Mouse (Mus musculus) forebrain, embryonic 10.5 days (tissue): Measurements from ENCODE around the gene Sparcl1. TPM values are rescaled to one million over a fixed set of nuclear protein-coding genes. Genes with fewer than 3 reads are reported as not detected.
A peak's percentile ranks its signal among the peaks of the same experiment; 100 is the strongest.

ENCODE experiments used
- DNase-seq: peaks from one replicate; pipeline ENCODE4 v3.0.0-alpha.2; 2017; ENCODE audit warnings: low spot score; ENCODE audit errors: extremely low spot score
- H3K27ac ChIP-seq: fragments of 300-500 bp; sonication (generic); 2 replicates; pipeline ENCODE4 v1.5.1; 2016; ENCODE audit warnings: mild to moderate bottlenecking
- H3K27me3 ChIP-seq: fragments of 300-500 bp; sonication (generic); 2 replicates; pipeline ENCODE4 v1.6.1; 2016; ENCODE audit warnings: mild to moderate bottlenecking; ENCODE audit not compliant: poor library complexity, severe bottlenecking
- H3K36me3 ChIP-seq: fragments of 300-500 bp; sonication (generic); replicated peaks from 2 replicates; pipeline ENCODE4 v1.6.1; 2016; ENCODE audit warnings: mild to moderate bottlenecking, moderate library complexity
- H3K4me1 ChIP-seq: fragments of 300-500 bp; sonication (generic); 2 replicates; pipeline ENCODE4 v1.6.1; 2016
- H3K4me3 ChIP-seq: fragments of 300-500 bp; sonication (generic); 2 replicates; pipeline ENCODE4 v1.5.1; 2016; ENCODE audit warnings: mild to moderate bottlenecking, moderate library complexity
- H3K9me3 ChIP-seq: fragments of 300-500 bp; sonication (generic); 2 replicates; pipeline ENCODE4 v1.6.1; 2016; ENCODE audit warnings: mild to moderate bottlenecking, moderate library complexity
- WGBS: fragments of 180-500 bp; shearing (Covaris S2); methylation state at CpG from one replicate; pipeline ENCODE4 v1.1.7; 2016; 5-methylcytosine and 5-hydroxymethylcytosine counted together
- polyA plus RNA-seq: library from polyadenylated mRNA; unstranded; fragments of >200 nt; fragmentation: Nextera tagmentation; extraction: Ambion mirVana; gene quantifications from 2 replicates; pipeline ENCODE4 v1.2.1, GENCODE M21; 2016

Gene Sparcl1
- polyA plus RNA-seq, 1 experiment from 2014 or later = 13.4 TPM

DNA sequence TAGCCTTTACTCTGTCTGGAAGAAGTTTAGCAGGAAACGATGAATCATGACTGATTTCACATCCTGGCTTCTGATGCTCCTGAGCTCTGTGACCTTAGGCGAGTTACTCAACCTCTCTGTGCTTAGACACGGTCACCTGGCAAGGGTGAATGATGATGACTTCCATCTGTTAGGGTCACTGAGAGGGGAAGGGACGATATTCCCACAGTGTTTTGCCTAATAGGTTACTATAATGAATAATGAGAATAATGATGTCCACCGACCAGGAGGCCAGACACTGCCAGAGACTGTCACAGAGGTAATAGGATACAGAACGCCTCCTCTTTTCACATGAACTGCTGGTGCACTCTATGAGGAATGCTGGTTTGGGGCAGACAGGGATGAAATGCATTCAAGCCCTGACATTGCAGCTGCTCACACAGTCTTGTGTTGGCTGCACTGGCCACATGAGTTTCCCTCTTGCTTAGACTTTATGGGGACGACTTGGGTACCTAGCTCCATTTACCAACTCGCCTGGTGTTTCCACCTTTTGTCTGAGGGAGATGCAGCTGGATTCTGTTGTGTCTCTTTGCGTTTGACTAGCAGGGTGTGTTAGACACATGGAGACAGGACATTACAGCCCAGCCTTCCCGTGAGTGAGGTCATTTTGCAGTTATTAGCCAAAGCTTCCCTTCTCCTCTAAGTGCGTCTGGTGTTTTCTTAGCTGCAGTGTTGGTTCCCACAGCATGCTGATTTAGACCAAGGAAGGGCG lies 14.9 kb upstream of the Sparcl1 start:
- Histone ChIP-seq H3K4me3 (no peak overlapping the region), H3K9me3 (no peaks in the 10 kb centered on the region), H3K27me3 (no peaks in the 10 kb centered on the region), H3K4me1 (peaks cover 7% of the 10 kb centered on the region), H3K36me3 (no peaks in the 10 kb centered on the region), H3K27ac (peak overlapping the region; percentile 48)
- WGBS = 68% methylated on average over 12 of the region's 12 CpGs
- DNase-seq = no peak

- Histone ChIP-seq H3K9me3 (no peaks in the 10 kb centered on the region), H3K36me3 (no peaks in the 10 kb centered on the region), H3K4me1 (peaks cover 7% of the 10 kb centered on the region), H3K27ac (no peak overlapping the region), H3K27me3 (no peaks in the 10 kb centered on the region), H3K4me3 (no peak overlapping the region)
- 86% methylated on average over 1 of the region's 1 CpGs for WGBS
- no peak for DNase-seq
Measured at GRCm38 (mm10) chr5:104127351-104127750, 13.8 kb upstream of the Sparcl1 start.

DNA sequence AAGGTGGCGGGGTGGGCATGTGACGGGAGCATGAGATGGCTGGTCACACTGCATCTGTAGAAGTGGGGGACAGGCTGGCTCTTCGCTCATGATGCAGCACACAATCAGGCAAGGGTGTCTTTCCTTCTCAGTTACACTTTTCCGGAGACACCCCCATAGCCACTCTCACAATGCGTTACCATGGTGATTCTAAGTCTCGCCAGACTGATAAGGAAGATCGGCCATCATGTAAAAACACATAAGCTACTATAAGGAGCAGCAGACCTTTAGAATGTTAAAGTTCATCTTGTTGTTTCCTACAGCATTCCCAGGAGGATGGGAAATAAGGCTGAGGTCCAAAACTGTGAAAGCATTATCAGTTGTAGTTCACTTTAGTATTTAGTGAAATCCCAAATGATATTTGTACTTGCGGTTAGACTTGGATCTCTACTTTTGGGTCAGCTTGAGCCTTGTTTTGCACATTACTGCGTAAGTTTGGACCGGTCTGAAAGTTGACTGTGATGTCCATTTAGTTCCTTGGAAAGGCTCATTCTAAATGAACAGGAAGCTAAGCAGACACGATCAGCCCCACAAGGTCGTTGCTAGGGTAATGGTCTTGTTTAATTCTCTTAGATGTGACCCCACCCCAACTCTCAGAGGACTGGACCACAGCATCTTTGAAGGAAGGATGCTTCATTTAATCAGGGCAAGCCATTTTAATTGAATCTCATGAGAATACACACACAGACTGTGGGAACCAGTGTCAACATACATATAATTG lies 13.2 kb upstream of the Sparcl1 start:
- no peak overlapping the region for H3K27ac ChIP-seq
- H3K4me1 ChIP-seq = peaks cover 7% of the 10 kb centered on the region
- H3K36me3 ChIP-seq = no peaks in the 10 kb centered on the region
- H3K27me3 ChIP-seq = no peaks in the 10 kb centered on the region
- H3K9me3 ChIP-seq = no peaks in the 10 kb centered on the region
- DNase-seq = no peak
- H3K4me3 ChIP-seq = no peak overlapping the region
- 92% methylated on average over 12 of the region's 12 CpGs for WGBS

DNA sequence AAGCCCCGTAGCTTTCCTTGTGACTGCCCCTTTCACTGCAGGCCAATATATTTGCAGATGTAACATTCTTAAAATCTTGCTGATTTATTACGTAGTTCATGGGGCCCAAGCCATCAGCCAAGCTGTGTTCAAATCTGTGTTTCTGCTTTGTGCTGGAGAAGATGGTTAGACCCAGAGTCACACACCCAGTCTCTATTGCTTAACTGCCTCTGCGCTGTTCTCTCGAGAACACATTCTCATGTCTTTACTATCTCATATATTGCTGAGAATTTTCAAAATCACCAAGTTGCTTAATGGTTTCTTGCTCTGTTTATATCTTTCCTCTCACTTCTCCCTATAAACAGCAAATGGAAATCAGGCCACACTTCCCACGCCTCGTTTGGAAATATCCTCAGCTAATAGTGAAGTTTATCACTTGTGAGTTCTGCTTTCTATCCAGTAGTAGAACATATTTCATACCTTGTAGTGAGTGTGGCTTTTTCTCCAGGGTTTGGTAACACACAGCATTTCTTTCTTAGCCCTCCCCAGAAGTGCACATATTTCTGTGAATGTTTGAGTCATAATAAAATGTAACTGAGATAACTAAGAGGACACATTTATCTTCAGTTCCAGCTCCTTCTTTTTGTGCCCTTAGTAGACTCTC lies 10.6 kb upstream of the Sparcl1 start:
- Histone ChIP-seq H3K27me3 (no peaks in the 10 kb centered on the region), H3K9me3 (no peaks in the 10 kb centered on the region), H3K4me3 (no peak overlapping the region), H3K4me1 (peaks cover 7% of the 10 kb centered on the region), H3K27ac (no peak overlapping the region), H3K36me3 (no peaks in the 10 kb centered on the region)
- WGBS = 92% methylated on average over 6 of the region's 6 CpGs
- DNase-seq = no peak

- H3K27ac ChIP-seq = no peak overlapping the region
- no peak for DNase-seq
- H3K27me3 ChIP-seq = no peaks in the 10 kb centered on the region
- H3K36me3 ChIP-seq = no peaks in the 10 kb centered on the region
- H3K4me3 ChIP-seq = no peak overlapping the region
- H3K9me3 ChIP-seq = no peaks in the 10 kb centered on the region
- peaks cover 38% of the 10 kb centered on the region for H3K4me1 ChIP-seq
- WGBS = 94% methylated on average over 4 of the region's 4 CpGs
Measured at GRCm38 (mm10) chr5:104115890-104116289, 2.4 kb upstream of the Sparcl1 start.

DNA sequence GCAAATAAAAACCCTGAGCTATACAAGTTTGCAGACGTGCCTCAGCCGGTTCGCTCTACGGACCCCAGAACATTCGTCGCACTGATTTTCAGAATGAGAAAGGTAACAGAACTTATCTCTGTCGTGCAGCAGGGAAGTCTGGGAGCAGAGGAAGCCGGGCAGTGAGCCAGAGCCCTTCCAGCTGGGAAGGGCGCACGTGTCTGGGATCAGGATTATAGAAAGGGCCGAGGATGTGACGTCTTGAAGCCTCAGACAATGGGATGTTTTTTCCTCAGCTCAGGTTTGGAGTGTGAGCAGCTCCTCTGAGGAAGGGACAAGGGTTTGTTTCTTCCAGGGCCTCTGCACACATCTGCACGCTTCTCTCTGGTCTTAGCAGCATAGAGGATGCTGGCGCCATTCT lies 1.6 kb upstream of the Sparcl1 start:
- Histone ChIP-seq H3K9me3 (no peaks in the 10 kb centered on the region), H3K27ac (0 out of 2 replicates have a peak overlapping the region, but pooled peaks have one; percentile 22), H3K4me3 (no peak overlapping the region), H3K4me1 (peaks cover 46% of the 10 kb centered on the region), H3K36me3 (no peaks in the 10 kb centered on the region), H3K27me3 (no peaks in the 10 kb centered on the region)
- 73% methylated on average over 14 of the region's 14 CpGs for WGBS
- no peak for DNase-seq

GRCm38 (mm10) chr5:104112511-104112910 lies 1.0 kb downstream of the Sparcl1 start:
- H3K9me3 ChIP-seq = no peaks in the 10 kb centered on the region
- no peak for DNase-seq
- H3K36me3 ChIP-seq = no peaks in the 10 kb centered on the region
- H3K4me1 ChIP-seq = peaks cover 69% of the 10 kb centered on the region
- H3K27me3 ChIP-seq = no peaks in the 10 kb centered on the region
- 33% methylated on average over 5 of the region's 5 CpGs for WGBS
- H3K27ac ChIP-seq = peak overlapping the region; percentile 84
- H3K4me3 ChIP-seq = no peak overlapping the region

DNA sequence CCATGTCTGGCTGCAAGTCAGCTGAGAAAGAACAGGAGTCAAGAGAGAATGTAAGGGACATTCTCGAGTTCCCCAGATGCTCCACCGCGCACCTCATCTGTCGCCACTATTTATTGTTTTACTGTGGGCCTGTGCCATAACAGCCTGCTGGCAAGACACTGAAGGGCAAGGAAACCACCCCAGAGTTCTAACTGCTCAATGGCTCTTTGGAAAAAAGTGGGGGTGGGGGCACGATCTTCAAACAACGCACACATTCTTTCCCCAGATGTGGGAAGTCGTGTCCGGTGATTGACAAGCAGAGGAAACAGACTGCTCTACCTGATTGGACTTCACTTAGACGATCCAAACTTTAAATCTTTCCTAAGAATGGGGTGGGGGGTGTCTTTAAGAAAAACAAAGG lies 1.5 kb downstream of the Sparcl1 start:
- DNase-seq = no peak
- Histone ChIP-seq H3K4me1 (peaks cover 69% of the 10 kb centered on the region), H3K36me3 (no peaks in the 10 kb centered on the region), H3K4me3 (no peak overlapping the region), H3K27ac (peak overlapping the region; percentile 84), H3K27me3 (no peaks in the 10 kb centered on the region), H3K9me3 (no peaks in the 10 kb centered on the region)
- WGBS = 25% methylated on average over 9 of the region's 9 CpGs

DNA sequence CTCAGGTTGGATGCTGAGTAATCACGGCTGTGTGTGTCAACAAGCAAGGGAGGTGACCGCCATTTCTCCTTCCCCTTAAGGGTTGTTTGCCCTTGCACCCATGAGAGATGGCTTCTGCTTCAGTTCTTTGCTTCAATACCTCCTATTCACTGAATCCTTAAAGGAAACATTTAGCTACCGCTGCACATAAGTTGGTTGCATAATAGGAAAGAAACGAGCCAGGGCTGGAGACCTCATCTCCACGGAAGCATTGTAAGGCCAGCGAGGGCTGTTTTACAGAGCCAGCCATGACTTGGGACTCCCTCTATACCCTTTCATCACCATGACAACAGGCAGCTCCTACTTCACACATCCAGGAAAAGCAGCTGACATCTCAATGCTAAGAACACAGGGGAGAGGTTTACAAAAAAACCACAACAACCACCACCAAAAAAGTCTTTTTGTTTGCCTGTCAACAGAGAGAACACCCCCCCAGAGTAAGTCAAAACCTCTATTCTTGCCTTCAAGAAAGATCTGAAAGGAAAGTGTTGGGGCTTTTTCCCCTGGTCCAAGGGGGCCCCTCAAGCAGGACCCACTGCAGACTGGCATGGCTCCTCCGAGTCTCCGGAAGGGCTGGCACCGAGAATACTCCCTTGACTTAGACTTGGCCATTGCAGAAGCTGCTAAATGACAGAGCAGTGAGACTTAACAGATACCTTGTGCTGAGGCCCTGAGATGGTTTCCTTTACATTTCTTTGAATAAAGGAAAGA lies 3.2 kb downstream of the Sparcl1 start:
- H3K4me3 ChIP-seq = peak overlapping the region; percentile 21; the same call in 1 of the 2 replicates
- WGBS = 21% methylated on average over 9 of the region's 9 CpGs
- H3K27ac ChIP-seq = peak overlapping the region; percentile 84
- H3K9me3 ChIP-seq = no peaks in the 10 kb centered on the region
- no peaks in the 10 kb centered on the region for H3K27me3 ChIP-seq
- no peaks in the 10 kb centered on the region for H3K36me3 ChIP-seq
- peaks cover 75% of the 10 kb centered on the region for H3K4me1 ChIP-seq
- DNase-seq = peak; percentile 74

DNA sequence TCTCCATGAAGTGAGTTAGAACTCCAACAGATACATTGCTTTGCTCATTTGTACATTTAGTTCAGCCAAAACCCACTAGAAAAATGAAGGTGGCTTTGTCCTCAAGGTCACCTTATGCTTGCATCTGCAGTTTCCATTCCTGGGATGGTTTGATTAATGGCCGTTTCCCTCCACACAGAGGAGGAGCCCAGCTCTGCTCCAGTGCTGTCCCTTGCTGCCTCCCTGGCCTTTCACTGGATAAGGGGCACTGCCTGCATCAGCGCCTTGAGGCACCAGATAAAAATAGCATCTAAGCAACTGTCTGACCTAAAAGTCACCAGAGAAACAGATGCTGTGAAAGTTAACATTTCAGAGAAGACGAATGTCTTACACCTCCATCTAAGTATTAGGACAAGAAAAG lies 4.0 kb downstream of the Sparcl1 start:
- H3K4me3 ChIP-seq = no peak overlapping the region; the same call in 1 of the 2 replicates
- 40% methylated on average over 3 of the region's 3 CpGs for WGBS
- H3K9me3 ChIP-seq = no peaks in the 10 kb centered on the region
- H3K27ac ChIP-seq = peak overlapping the region; percentile 84
- no peak for DNase-seq
- no peaks in the 10 kb centered on the region for H3K27me3 ChIP-seq
- peaks cover 77% of the 10 kb centered on the region for H3K4me1 ChIP-seq
- no peaks in the 10 kb centered on the region for H3K36me3 ChIP-seq

DNA sequence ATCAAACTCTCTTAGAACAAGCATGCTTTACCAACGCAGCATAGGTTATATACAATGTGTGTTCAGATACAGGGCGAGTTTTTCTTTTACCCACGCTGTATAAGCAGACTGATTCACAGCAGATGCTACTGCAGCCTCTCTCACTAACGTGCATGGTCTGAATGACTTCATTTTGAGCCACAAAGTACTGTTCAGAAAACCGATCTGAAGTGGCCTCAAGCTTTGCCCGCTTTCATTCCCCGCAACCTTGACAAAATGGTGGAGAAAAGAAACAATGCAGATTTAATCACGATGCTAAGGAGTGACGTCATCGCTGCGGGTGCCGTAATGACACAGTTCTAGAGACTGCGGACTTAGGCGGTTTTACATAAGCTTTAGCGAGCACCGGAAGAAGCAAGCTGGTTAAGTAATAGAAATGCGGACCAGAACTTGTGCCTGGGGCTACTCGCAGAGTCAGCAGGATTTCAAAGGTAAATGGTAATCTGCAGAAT lies 4.6 kb downstream of the Sparcl1 start:
- Histone ChIP-seq H3K27me3 (no peaks in the 10 kb centered on the region), H3K9me3 (no peaks in the 10 kb centered on the region), H3K36me3 (no peaks in the 10 kb centered on the region), H3K27ac (peak overlapping the region; percentile 84), H3K4me3 (peak overlapping the region; percentile 26), H3K4me1 (peaks cover 82% of the 10 kb centered on the region)
- peak; percentile 63 for DNase-seq
- WGBS = 14% methylated on average over 18 of the region's 18 CpGs

DNA sequence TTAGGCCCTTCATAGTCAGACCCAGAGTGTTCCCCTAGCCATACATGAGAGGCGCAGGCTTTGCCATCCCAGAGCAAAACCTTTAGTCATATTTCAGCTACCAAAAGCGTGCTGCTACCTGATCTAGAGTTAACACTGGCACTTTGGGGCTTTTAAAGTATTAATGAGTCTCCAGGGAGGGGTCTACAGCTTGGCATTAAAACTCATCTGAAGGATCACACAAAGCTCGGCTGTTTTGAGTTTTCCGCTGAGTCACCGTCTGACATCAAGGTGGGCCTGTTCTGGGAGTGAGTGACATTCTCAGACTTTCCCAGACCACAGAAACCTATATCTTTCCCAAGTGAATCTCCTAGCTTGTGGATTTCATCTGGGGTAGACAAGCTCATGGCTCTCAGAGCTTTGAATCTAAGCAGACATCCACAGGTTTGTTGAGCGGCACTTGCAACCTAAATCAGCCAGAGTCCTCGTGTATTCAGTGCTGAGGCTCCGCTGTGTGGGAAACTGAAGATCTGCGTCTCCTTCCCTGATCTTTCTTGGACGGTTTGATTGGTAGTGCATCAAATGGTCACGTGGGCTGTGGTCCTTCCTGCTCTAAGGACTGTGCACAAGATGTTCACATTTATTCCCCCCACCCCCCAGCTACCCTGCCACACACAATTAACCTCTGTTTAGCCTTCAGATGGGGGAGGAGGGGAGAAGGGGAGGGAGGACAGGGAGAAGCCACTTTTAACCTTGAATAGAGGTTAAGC lies 5.2 kb downstream of the Sparcl1 start:
- peak overlapping the region; percentile 84 for H3K27ac ChIP-seq
- no peaks in the 10 kb centered on the region for H3K9me3 ChIP-seq
- no peaks in the 10 kb centered on the region for H3K27me3 ChIP-seq
- peak; percentile 46 for DNase-seq
- H3K36me3 ChIP-seq = no peaks in the 10 kb centered on the region
- H3K4me3 ChIP-seq = peak overlapping the region; percentile 26; the same call in 1 of the 2 replicates
- 51% methylated on average over 11 of the region's 11 CpGs for WGBS
- H3K4me1 ChIP-seq = peaks cover 82% of the 10 kb centered on the region
